Mouse (Mus musculus): ENCODE measurements at regions not wholly inside any gene's neighbourhood (a gene's known extent, or its start where the extent isn't known, plus 50 kb on each side); places are given as distances from the start of the nearest gene placed in this dataset.

DNA sequence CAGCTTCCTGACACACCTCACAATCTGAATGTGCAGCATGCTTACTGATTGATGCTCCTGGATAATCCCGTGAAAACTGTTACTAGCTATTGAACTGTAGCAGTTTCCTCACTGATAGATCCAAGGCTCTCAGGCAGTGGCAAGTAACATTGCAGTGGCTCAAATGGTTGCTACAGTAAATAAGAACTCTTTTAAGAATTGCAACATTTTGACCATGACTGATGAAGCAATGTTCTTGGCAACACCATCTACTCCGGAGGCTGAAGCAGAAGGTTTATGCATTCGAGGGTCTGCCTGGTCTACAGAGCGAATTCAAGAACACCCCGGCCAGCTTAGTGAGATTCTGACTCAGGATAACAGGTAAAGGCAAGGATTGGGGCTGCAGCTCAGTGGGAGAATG, 264.7 kb downstream of the Pax3 start:
- no peak for TF ChIP-seq CTCF (IDR thresholded peaks at IDR 0.05; ENCODE audit: extremely low read depth, insufficient read length, insufficient replicate concordance, low read depth, low read length)
- no peak for TF ChIP-seq POLR2A (IDR thresholded peaks at IDR 0.05; ENCODE audit: low read depth, low read length)
